Mouse (Mus musculus): Measurements from ENCODE around the gene Kcnh4. TPM values are rescaled to one million over a fixed set of nuclear protein-coding genes. Genes with fewer than 3 reads are reported as not detected.
A peak's percentile ranks its signal among the peaks of the same experiment; 100 is the strongest.

Kcnh4 gene
- total and polyA plus RNA-seq, 3 experiments = not detected

DNA sequence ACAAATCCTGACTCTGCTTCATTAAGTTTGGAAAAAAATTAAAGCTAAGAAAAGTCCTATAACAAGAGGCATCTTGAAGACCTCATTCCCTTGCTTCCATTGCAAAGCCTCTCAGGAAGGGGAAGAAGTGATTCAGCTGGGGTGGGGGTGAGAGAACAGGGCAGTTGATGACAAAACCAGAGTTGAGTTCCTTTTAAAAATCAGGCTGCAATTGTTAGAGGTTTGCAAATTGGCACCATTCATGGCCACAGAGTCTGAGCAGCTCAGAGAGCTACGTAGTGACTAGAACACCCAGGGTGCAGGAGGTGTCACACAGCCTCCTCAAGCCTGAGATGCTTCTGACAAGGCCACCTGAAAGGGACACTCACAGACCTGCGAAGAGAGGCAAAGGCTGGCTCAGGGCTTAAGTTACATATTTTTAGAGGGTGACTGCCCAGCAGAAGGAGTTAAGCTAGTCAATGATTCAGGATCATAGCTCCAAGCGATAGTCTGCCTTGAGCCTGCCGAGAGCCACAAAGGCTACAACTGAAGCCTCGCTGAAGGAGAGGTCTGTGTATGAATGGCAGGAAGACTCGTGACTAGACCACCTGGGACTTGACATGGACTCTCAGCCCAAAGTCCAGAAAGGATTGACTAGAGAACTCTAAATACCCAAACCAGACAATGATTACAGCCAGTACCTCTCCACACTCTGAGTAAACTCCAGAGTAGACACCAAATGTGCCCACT, 29.1 kb downstream of the Kcnh4 start:
- TF ChIP-seq GATA1 (IDR thresholded peaks at IDR 0.05; ENCODE audit: borderline replicate concordance, low read length) (no peak), GATA2 (IDR thresholded peaks at IDR 0.05; ENCODE audit: borderline replicate concordance, low read depth, low read length) (no peak)
- no peaks in the 10 kb centered on the region for H3K27me3 ChIP-seq (ENCODE audit: insufficient read depth, low read length)
- H3K4me1 ChIP-seq (ENCODE audit: insufficient read depth, low read depth, low read length) = peaks cover 87% of the 10 kb centered on the region
- H3K4me3 ChIP-seq (ENCODE audit: low read depth, low read length) = peak overlapping the region; percentile 52; the same call in 1 of the 2 replicates
- no peaks in the 10 kb centered on the region for H3K9me3 ChIP-seq (replicated peaks)
- DNase-seq (ENCODE audit: low spot score) (no peak), ATAC-seq (ENCODE audit: extremely low read depth, insufficient number of reproducible peaks, low FRiP score, poor library complexity, severe bottlenecking) (no peak)
- peaks cover 84% of the 10 kb centered on the region for H3K36me3 ChIP-seq (replicated peaks)

DNA sequence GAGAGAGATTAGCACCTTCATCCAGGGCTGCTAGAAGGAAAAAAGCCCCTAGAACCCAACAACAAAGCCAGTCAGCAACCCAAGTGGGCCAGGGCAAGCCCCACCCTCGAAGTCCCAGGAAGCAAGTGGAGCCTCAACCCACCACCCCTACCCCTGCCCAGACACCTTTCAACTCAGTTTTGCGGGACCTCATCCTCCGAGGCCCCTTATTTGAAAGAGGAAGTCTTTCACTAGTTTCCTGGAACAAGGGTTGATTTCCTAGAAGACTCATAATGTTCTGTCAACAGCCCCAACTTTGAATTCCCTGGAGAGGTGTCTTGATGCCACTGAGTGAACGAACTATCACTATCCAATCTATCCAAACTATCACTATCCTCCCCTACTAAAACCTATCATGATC, 29.8 kb downstream of the Kcnh4 start:
- no peaks in the 10 kb centered on the region for H3K27me3 ChIP-seq (ENCODE audit: insufficient read depth, low read length)
- TF ChIP-seq CTCF (IDR thresholded peaks at IDR 0.05; ENCODE audit: low read depth, low read length) = no peak
- no peak for TF ChIP-seq GATA2 (IDR thresholded peaks at IDR 0.05; ENCODE audit: borderline replicate concordance, low read depth, low read length)
- no peak for TF ChIP-seq GATA1 (IDR thresholded peaks at IDR 0.05; ENCODE audit: borderline replicate concordance, low read length)
- TF ChIP-seq TAL1 (conservative IDR thresholded peaks at IDR 0.05; ENCODE audit: low read depth, low read length) = no peak
- no peak for TF ChIP-seq POLR2AphosphoS5 (IDR thresholded peaks at IDR 0.05; ENCODE audit: insufficient replicate concordance, low read depth, low read length)
- H3K4me3 ChIP-seq (ENCODE audit: low read depth, low read length) = peak overlapping the region; percentile 60; the same call in 1 of the 2 replicates
- DNase-seq (ENCODE audit: low spot score) = peak; percentile 51
- peaks cover 83% of the 10 kb centered on the region for H3K36me3 ChIP-seq (replicated peaks)
- ATAC-seq (ENCODE audit: extremely low read depth, insufficient number of reproducible peaks, low FRiP score, poor library complexity, severe bottlenecking) = no peak
- no peaks in the 10 kb centered on the region for H3K9me3 ChIP-seq (replicated peaks)
- peaks cover 87% of the 10 kb centered on the region for H3K4me1 ChIP-seq (ENCODE audit: insufficient read depth, low read depth, low read length)

DNA sequence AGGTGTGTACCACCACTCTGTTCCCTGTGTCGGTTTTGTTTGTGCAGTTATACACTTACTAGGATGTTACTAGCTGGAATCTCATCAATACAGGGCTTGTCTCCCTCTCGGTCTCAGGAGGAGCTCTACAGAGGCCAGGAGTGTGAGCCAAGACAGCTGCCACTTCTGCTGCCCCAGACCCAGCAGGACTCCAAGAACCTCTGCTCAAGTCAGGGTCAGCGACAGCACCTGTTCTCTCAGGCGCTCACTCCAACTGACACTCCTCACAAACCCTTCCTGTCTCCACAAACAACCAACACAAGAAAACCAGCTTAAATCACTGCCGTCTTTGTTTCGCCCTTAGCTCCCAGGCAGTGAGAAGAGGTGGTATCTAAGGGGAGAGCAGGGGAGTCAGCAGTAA, 31.1 kb downstream of the Kcnh4 start:
- peaks cover 82% of the 10 kb centered on the region for H3K36me3 ChIP-seq (replicated peaks)
- H3K27me3 ChIP-seq (ENCODE audit: insufficient read depth, low read length) = no peaks in the 10 kb centered on the region
- H3K4me3 ChIP-seq (ENCODE audit: low read depth, low read length) = no peak overlapping the region
- ATAC-seq (ENCODE audit: extremely low read depth, insufficient number of reproducible peaks, low FRiP score, poor library complexity, severe bottlenecking) (no peak), DNase-seq (ENCODE audit: low spot score) (no peak)
- H3K9me3 ChIP-seq (replicated peaks) = no peaks in the 10 kb centered on the region
- H3K4me1 ChIP-seq (ENCODE audit: insufficient read depth, low read depth, low read length) = peaks cover 88% of the 10 kb centered on the region
- TF ChIP-seq POLR2AphosphoS5 (IDR thresholded peaks at IDR 0.05; ENCODE audit: insufficient replicate concordance, low read depth, low read length) = no peak
- TF ChIP-seq CTCF (IDR thresholded peaks at IDR 0.05; ENCODE audit: low read depth, low read length) = no peak
- TF ChIP-seq GATA1 (IDR thresholded peaks at IDR 0.05; ENCODE audit: borderline replicate concordance, low read length) = no peak

DNA sequence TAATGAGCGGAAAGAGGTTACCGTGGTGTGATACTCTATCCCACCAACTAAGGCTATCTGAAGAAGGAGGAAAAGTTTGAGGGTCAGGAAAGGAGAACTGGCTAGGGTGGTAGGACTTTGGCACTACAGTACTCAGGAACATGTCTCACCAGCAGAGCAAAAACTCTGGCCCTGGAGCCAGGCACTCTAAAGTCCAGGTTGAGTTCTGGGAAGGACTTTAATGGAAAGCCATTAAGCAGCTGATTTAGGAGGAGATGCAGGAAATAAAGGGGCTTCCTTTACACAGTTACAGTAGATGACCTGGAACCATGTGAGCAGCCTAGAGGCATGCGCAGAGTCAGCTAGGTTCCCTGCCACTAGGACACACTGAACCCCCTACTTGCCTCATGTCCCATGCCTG, 32.5 kb downstream of the Kcnh4 start:
- no peak for DNase-seq (ENCODE audit: low spot score)
- H3K27me3 ChIP-seq (ENCODE audit: insufficient read depth, low read length) = no peaks in the 10 kb centered on the region
- peaks cover 80% of the 10 kb centered on the region for H3K36me3 ChIP-seq (replicated peaks)
- H3K4me1 ChIP-seq (ENCODE audit: insufficient read depth, low read depth, low read length) = peaks cover 89% of the 10 kb centered on the region
- no peak overlapping the region for H3K4me3 ChIP-seq (ENCODE audit: low read depth, low read length)
- ATAC-seq (ENCODE audit: extremely low read depth, insufficient number of reproducible peaks, low FRiP score, poor library complexity, severe bottlenecking) = no peak
- H3K9me3 ChIP-seq (replicated peaks) = no peaks in the 10 kb centered on the region
- TF ChIP-seq GATA1 (IDR thresholded peaks at IDR 0.05; ENCODE audit: borderline replicate concordance, low read length) = no peak
- no peak for TF ChIP-seq TAL1 (conservative IDR thresholded peaks at IDR 0.05; ENCODE audit: low read depth, low read length)
- TF ChIP-seq POLR2AphosphoS5 (IDR thresholded peaks at IDR 0.05; ENCODE audit: insufficient replicate concordance, low read depth, low read length) = no peak

DNA sequence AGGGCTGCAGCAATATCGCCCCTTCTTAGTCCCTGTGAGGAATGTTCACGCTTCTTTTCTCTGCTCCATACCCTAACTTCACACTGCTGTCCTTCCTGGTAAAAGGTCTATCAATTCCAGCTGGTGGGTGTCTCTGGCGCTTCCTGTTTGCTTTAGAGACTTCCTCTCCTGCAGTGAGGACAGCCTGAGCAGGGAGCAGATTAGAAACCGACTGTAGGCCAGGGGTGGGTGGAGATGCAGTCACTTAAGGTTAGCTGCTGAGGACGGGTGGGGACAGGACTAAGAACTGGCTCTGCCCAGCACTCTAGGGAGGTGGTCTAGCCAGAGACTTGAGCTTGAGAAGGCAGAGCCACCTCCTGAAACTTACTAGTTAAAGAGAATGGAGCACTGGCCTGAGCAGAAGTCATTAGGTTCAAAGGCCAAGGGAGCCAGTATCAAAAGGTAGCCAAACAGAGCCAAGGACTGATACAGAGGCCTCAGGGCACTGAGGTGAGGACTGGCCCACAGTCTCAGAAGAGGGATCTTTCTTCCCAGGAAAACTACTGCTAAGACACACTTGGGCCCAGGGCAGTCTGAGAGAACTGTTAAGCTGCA, 34.7 kb downstream of the Kcnh4 start:
- DNase-seq (ENCODE audit: low spot score) = peak; percentile 51
- Histone ChIP-seq H3K36me3 (replicated peaks) (peaks cover 81% of the 10 kb centered on the region), H3K27me3 (ENCODE audit: insufficient read depth, low read length) (no peaks in the 10 kb centered on the region), H3K4me3 (ENCODE audit: low read depth, low read length) (no peak overlapping the region; the same call in 1 of the 2 replicates), H3K9me3 (replicated peaks) (no peaks in the 10 kb centered on the region), H3K4me1 (ENCODE audit: insufficient read depth, low read depth, low read length) (peaks cover 89% of the 10 kb centered on the region)
- no peak for TF ChIP-seq POLR2AphosphoS5 (IDR thresholded peaks at IDR 0.05; ENCODE audit: insufficient replicate concordance, low read depth, low read length)
- ATAC-seq (ENCODE audit: extremely low read depth, insufficient number of reproducible peaks, low FRiP score, poor library complexity, severe bottlenecking) = 0 out of 2 replicates have a peak, but pooled peaks have one; percentile 10

DNA sequence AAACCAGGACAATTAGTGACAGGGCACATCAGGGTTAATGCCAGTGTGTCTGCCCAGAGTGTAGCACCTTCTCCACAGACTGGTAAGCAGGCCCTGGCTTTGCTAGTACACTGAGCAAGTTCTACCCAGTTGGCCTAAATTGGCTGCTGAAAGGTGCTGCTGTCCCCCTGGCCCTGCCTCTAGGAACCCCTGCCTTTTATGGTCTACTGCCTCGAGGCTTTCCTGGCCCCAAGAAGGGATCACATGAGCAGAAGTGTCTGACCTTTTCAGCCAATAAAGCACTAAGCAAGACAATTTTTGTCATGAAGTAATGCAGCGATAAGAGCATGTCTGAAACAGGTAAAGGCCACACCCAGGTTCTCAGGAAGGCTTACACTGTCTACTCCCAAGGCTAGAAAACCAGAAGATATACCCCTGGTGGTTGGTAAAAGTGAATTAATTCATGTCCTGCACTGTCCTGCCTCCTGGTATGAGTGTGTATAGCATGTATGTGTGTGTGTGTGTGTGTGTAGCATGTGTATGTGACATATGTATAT, 37.2 kb downstream of the Kcnh4 start:
- Histone ChIP-seq H3K9me3 (replicated peaks) (no peaks in the 10 kb centered on the region), H3K4me1 (ENCODE audit: insufficient read depth, low read depth, low read length) (peaks cover 82% of the 10 kb centered on the region), H3K27me3 (ENCODE audit: insufficient read depth, low read length) (no peaks in the 10 kb centered on the region), H3K36me3 (replicated peaks) (peaks cover 83% of the 10 kb centered on the region), H3K4me3 (ENCODE audit: low read depth, low read length) (peak overlapping the region; percentile 58; the same call in 1 of the 2 replicates)
- no peak for DNase-seq (ENCODE audit: low spot score)
- ATAC-seq (ENCODE audit: extremely low read depth, insufficient number of reproducible peaks, low FRiP score, poor library complexity, severe bottlenecking) = no peak
- TF ChIP-seq GATA1 (IDR thresholded peaks at IDR 0.05; ENCODE audit: borderline replicate concordance, low read length) (no peak), POLR2AphosphoS5 (IDR thresholded peaks at IDR 0.05; ENCODE audit: insufficient replicate concordance, low read depth, low read length) (no peak), GATA2 (IDR thresholded peaks at IDR 0.05; ENCODE audit: borderline replicate concordance, low read depth, low read length) (no peak), CTCF (IDR thresholded peaks at IDR 0.05; ENCODE audit: low read depth, low read length) (no peak), TAL1 (conservative IDR thresholded peaks at IDR 0.05; ENCODE audit: low read depth, low read length) (no peak)

Data from G1E (cell line).